Mouse (Mus musculus) embryonic fibroblast, embryonic 13.5 days (primary cell): Measurements from ENCODE around the gene Col4a3bp.

ENCODE experiments used
- CTCF ChIP-seq: IDR thresholded peaks from 2 replicates; pipeline ENCODE4 v1.5.1; 2011; ENCODE audit warnings: mild to moderate bottlenecking, control low read depth, low read length, moderate library complexity, borderline replicate concordance; ENCODE audit not compliant: insufficient read depth
- POLR2A ChIP-seq: IDR thresholded peaks from 2 replicates; pipeline ENCODE4 v1.6.1; 2011; ENCODE audit warnings: low read depth, mild to moderate bottlenecking, control low read depth, low read length, moderate library complexity

- TF ChIP-seq CTCF (no peak), POLR2A (no peak)
Measured at GRCm38 (mm10) chr13:96684779-96685178, 142.4 kb downstream of the Col4a3bp start.
